Mouse (Mus musculus) limb, embryonic 12.5 days (tissue): Measurements from ENCODE around the gene Adcy4. TPM values are rescaled to one million over a fixed set of nuclear protein-coding genes. Genes with fewer than 3 reads are reported as not detected.
A peak's percentile ranks its signal among the peaks of the same experiment; 100 is the strongest.

Source experiments
- ATAC-seq: fragments of 200-750 bp; cut with Nextera tagmentation; 2 replicates; pipeline ENCODE4 v1.8.0; 2017; ENCODE audit warnings: low read depth, moderate TSS enrichment; ENCODE audit not compliant: insufficient number of reproducible peaks, insufficient read depth, low FRiP score, low TSS enrichment
- H3K27ac ChIP-seq: fragments of 300-500 bp; sonication (generic); 2 replicates; pipeline ENCODE4 v1.5.1; 2016; ENCODE audit warnings: mild to moderate bottlenecking, moderate library complexity
- H3K27me3 ChIP-seq: fragments of 300-500 bp; sonication (generic); 2 replicates; pipeline ENCODE4 v1.6.1; 2016; ENCODE audit warnings: mild to moderate bottlenecking, moderate library complexity
- H3K36me3 ChIP-seq: fragments of 300-500 bp; sonication (generic); 2 replicates; pipeline ENCODE4 v1.6.1; 2016; ENCODE audit warnings: mild to moderate bottlenecking, moderate library complexity
- H3K4me1 ChIP-seq: fragments of 300-500 bp; sonication (generic); replicated peaks from 2 replicates; pipeline ENCODE4 v1.6.1; 2016
- H3K4me2 ChIP-seq: fragments of 300-500 bp; sonication (generic); 2 replicates; pipeline ENCODE4 v1.6.1; 2016; ENCODE audit warnings: mild to moderate bottlenecking, moderate library complexity
- H3K4me3 ChIP-seq: fragments of 300-500 bp; sonication (generic); replicated peaks from 2 replicates; pipeline ENCODE4 v1.5.1; 2016; ENCODE audit warnings: mild to moderate bottlenecking
- H3K9ac ChIP-seq: fragments of 300-500 bp; sonication (generic); replicated peaks from 2 replicates; pipeline ENCODE4 v1.6.1; 2016; ENCODE audit warnings: mild to moderate bottlenecking, moderate library complexity
- H3K9me3 ChIP-seq: fragments of 300-500 bp; sonication (generic); 2 replicates; pipeline ENCODE4 v1.6.1; 2016; ENCODE audit warnings: mild to moderate bottlenecking, moderate library complexity
- WGBS: fragments of 180-500 bp; shearing (Covaris S2); methylation state at CpG from one replicate; pipeline ENCODE4 v1.1.7; 2016; 5-methylcytosine and 5-hydroxymethylcytosine counted together
- polyA plus RNA-seq: library from polyadenylated mRNA; unstranded; fragments of >200 nt; fragmentation: Nextera tagmentation; extraction: Ambion mirVana; gene quantifications from 2 replicates; pipeline ENCODE4 v1.2.1, GENCODE M21; 2016

Adcy4 gene
- 17.7 and 19.9 TPM in 2 replicates for polyA plus RNA-seq

DNA sequence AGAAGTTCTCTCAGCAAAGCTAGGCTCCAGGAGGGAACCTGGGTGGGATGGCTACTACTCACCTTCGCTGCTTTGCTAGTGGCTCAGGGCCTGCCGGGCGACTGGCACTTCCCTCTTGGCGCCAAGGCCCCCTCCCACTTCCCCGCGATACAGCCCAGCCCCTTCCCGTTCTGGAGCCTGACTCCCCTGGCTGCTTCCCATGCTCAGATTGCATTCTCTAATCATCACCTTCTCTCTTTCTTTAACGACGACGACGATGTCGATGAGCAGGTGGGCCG, at the start of gene Adcy4:
Gene Adcy4 (minus strand): TSS at position 138 of the 278 bp plus-strand sequence.
- Histone ChIP-seq H3K27me3 (peaks cover 66% of the 10 kb centered on the region), H3K4me3 (peak within 1 kb of the TSS; percentile 54), H3K27ac (peak within 1 kb of the TSS; percentile 80), H3K9ac (peak within 1 kb of the TSS; percentile 65), H3K4me1 (peaks cover 33% of the 10 kb centered on the region), H3K4me2 (peak within 1 kb of the TSS; percentile 78), H3K36me3 (peaks cover 5% of the 10 kb centered on the region; the same call in 1 of the 2 replicates), H3K9me3 (no peaks in the 10 kb centered on the region)
- no peak for ATAC-seq
- 3% methylated on average over 13 of the region's 13 CpGs for whole genome bisulfite sequencing

GRCm38 (mm10) chr14:55833126-55833525, 49.2 kb upstream of the Adcy4 start:
- WGBS = 81% methylated on average over 4 of the region's 4 CpGs
- H3K36me3 ChIP-seq = peaks cover 58% of the 10 kb centered on the region
- ATAC-seq = no peak

DNA sequence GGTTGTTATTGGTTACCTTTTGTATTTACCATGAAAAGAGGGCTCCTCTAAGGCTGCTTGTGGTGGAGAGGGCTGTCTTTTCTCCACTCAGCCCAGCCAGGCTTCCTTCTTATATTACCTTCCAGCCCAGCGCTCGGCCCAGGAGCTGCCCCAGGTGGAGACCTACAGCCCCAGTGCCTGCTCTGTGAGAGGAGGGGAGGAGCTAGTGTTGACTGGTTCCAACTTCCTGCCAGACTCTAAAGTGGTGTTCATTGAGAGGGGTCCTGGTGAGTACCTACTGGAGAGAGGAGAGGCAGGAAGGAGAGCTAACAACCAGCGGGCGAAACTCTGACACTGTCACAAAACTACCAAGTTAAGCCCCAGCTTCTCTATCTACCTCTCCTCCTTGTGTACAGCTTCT, 46.4 kb upstream of the Adcy4 start:
- Histone ChIP-seq H3K27ac (no peak overlapping the region), H3K4me3 (no peak overlapping the region), H3K27me3 (no peaks in the 10 kb centered on the region), H3K4me2 (no peak overlapping the region), H3K36me3 (peaks cover 76% of the 10 kb centered on the region), H3K4me1 (peaks cover 65% of the 10 kb centered on the region), H3K9me3 (no peaks in the 10 kb centered on the region), H3K9ac (no peak overlapping the region)
- WGBS = 91% methylated on average over 4 of the region's 4 CpGs
- ATAC-seq = no peak

More at GRCm38 (mm10) chr14:55833126-55833525, 49.2 kb upstream of the Adcy4 start:
- Histone ChIP-seq H3K27me3 (no peaks in the 10 kb centered on the region), H3K27ac (peak overlapping the region; percentile 53; the same call in 1 of the 2 replicates), H3K4me3 (no peak overlapping the region), H3K9me3 (no peaks in the 10 kb centered on the region), H3K4me2 (no peak overlapping the region), H3K4me1 (peaks cover 54% of the 10 kb centered on the region), H3K9ac (no peak overlapping the region)

GRCm38 (mm10) chr14:55829854-55830253, 46.0 kb upstream of the Adcy4 start:
- no peak for ATAC-seq

DNA sequence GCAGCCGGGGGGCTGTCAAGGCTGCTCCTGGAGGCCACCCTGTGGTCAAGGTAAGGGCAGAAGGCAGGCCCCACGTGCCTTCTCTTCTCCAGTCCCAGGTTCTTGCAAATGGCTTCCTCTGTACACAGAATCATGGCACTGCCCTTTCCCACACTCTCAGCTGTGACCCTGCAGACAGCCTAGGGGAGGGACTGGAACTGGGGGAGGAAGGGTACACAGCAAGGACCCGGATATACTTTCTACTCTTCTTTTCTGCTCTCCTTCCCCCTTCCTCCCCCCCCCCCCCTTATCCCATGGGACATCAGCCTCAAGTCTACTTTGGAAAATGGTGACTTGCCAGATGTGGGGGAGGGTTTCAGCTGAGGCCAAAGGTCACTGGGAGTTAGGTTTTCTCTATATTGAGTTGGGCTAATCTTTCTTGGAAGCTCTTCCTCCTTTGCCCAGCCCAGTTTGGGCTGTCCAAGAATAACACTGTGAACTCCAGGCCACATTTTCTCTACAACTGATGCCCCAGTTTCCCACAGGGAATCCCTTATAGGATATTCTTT, 44.9 kb upstream of the Adcy4 start:
- Histone ChIP-seq H3K9ac (0 out of 2 replicates have a peak overlapping the region, but pooled peaks have one; percentile 27), H3K36me3 (peaks cover 75% of the 10 kb centered on the region), H3K4me3 (peak overlapping the region; percentile 86), H3K9me3 (no peaks in the 10 kb centered on the region), H3K4me2 (peak overlapping the region; percentile 98), H3K27ac (0 out of 2 replicates have a peak overlapping the region, but pooled peaks have one; percentile 29), H3K4me1 (peaks cover 55% of the 10 kb centered on the region), H3K27me3 (no peaks in the 10 kb centered on the region)
- WGBS = 56% methylated on average over 3 of the region's 3 CpGs
- no peak for ATAC-seq

More at GRCm38 (mm10) chr14:55829854-55830253, 46.0 kb upstream of the Adcy4 start:
- Histone ChIP-seq H3K36me3 (peaks cover 76% of the 10 kb centered on the region), H3K27ac (no peak overlapping the region), H3K9ac (no peak overlapping the region), H3K9me3 (no peaks in the 10 kb centered on the region), H3K4me1 (peaks cover 60% of the 10 kb centered on the region), H3K4me3 (no peak overlapping the region), H3K4me2 (no peak overlapping the region), H3K27me3 (no peaks in the 10 kb centered on the region)
- 89% methylated on average over 16 of the region's 16 CpGs for WGBS

- Histone ChIP-seq H3K27me3 (no peaks in the 10 kb centered on the region), H3K4me2 (peak overlapping the region; percentile 98), H3K9me3 (no peaks in the 10 kb centered on the region), H3K4me3 (peak overlapping the region; percentile 86), H3K36me3 (peaks cover 55% of the 10 kb centered on the region), H3K9ac (peak overlapping the region; percentile 97), H3K4me1 (peaks cover 50% of the 10 kb centered on the region), H3K27ac (peak overlapping the region; percentile 100)
- WGBS = 9% methylated on average over 41 of the region's 41 CpGs
- ATAC-seq = no peak
Observed at GRCm38 (mm10) chr14:55826551-55827340, 42.9 kb upstream of the Adcy4 start.

DNA sequence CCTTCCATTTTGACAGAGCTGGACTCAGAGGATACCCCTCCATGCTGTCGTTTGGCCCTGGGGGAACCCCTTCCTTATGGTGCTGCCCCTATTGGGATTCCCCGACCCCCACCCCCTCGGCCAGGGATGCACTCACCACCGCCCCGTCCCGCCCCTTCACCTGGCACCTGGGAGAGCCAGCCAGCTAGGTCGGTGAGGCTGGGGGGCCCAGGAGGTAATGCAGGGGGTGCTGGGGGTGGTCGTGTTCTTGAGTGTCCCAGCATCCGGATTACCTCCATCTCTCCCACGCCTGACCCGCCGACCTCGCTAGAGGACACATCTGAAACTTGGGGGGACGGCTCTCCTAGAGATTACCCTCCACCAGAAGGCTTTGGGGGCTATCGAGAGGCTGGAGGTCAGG, 42.2 kb upstream of the Adcy4 start:
- Histone ChIP-seq H3K9ac (peak overlapping the region; percentile 97), H3K4me1 (peaks cover 50% of the 10 kb centered on the region), H3K9me3 (no peaks in the 10 kb centered on the region), H3K27me3 (no peaks in the 10 kb centered on the region), H3K27ac (peak overlapping the region; percentile 100), H3K4me2 (peak overlapping the region; percentile 98), H3K36me3 (peaks cover 48% of the 10 kb centered on the region), H3K4me3 (peak overlapping the region; percentile 86)
- ATAC-seq = no peak
- WGBS = 1% methylated on average over 15 of the region's 15 CpGs

GRCm38 (mm10) chr14:55825216-55826051, 41.5 kb upstream of the Adcy4 start:
- WGBS = 0% methylated on average over 19 of the region's 37 CpGs
- Histone ChIP-seq H3K27ac (peak overlapping the region; percentile 100), H3K4me3 (peak overlapping the region; percentile 86), H3K4me2 (peak overlapping the region; percentile 98), H3K4me1 (peaks cover 50% of the 10 kb centered on the region), H3K27me3 (no peaks in the 10 kb centered on the region), H3K36me3 (peaks cover 41% of the 10 kb centered on the region), H3K9ac (peak overlapping the region; percentile 97), H3K9me3 (no peaks in the 10 kb centered on the region)
- no peak for ATAC-seq

- peak overlapping the region; percentile 100 for H3K27ac ChIP-seq
- peak overlapping the region; percentile 97 for H3K9ac ChIP-seq
- H3K4me2 ChIP-seq = peak overlapping the region; percentile 98
- peak overlapping the region; percentile 86 for H3K4me3 ChIP-seq
- no peaks in the 10 kb centered on the region for H3K27me3 ChIP-seq
- H3K9me3 ChIP-seq = no peaks in the 10 kb centered on the region
- peaks cover 45% of the 10 kb centered on the region for H3K4me1 ChIP-seq
- under 1% methylated on average over 31 of the region's 32 CpGs for WGBS
- H3K36me3 ChIP-seq = peaks cover 34% of the 10 kb centered on the region
- peak; percentile 4; the same call in 1 of the 2 replicates for ATAC-seq
Observed at GRCm38 (mm10) chr14:55824481-55825215, 40.8 kb upstream of the Adcy4 start.

DNA sequence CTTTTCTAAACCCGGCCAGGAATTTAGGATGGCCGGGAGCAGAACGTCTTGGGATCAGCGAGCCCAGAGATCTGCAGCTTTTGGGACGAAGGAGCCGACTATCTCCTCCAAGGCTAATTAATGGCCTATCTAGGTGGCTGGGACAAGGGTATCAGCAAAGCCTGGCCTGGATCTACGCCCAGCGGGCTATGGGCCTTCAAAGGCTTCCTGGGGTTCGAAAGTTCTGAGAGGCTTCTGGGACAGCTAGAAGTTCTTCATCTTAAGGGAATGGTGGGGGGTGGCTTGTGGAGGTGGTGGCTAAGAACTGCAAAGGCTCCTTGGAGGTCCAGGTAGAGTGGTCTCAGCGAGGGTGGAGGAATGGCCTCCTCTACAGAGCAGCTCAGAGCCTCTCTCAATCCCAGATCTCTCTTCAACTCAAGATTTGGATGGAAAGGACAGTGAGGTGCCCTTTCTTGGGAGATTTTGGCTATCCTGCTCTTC, 40.1 kb upstream of the Adcy4 start:
- under 1% methylated on average over 10 of the region's 10 CpGs for WGBS
- no peaks in the 10 kb centered on the region for H3K9me3 ChIP-seq
- H3K4me2 ChIP-seq = peak overlapping the region; percentile 98
- H3K36me3 ChIP-seq = peaks cover 27% of the 10 kb centered on the region
- peak; percentile 5; the same call in 1 of the 2 replicates for ATAC-seq
- H3K27me3 ChIP-seq = no peaks in the 10 kb centered on the region
- H3K4me3 ChIP-seq = peak overlapping the region; percentile 86
- H3K4me1 ChIP-seq = peaks cover 39% of the 10 kb centered on the region
- H3K27ac ChIP-seq = peak overlapping the region; percentile 100
- peak overlapping the region; percentile 97 for H3K9ac ChIP-seq
